16 mouse cellular contexts compared by ENCODE assay signal in the genomic region with DNA sequence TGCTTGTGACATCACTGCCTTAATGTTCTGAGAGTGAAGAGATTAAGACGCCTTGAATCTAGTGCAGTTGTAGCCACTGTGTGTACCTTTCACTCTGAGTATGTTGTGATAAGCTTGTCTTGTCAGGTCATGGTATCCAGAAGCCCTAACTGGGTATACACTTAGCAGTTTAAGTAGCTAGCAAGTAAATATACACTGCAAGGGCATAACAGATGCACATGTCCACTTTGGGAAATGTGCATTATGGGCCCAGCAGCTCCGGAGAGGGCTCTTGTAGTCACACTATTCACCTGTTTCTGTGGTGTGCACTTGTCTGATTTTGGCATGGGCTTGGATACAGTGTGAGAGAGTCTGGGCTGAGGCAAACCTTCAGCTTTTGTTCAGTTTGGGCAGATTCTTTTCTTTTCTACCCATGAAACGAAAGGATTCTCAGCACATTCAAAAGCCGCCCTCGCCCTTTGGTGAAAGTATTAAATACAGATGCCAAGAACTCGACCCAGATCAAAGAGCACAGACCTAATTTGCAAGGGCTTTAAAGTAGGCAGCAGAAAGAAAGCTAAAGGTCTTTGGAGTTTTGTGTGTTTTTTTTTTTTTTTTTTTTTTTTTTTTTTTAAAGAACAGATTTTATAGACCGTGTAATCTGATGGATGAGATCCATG.
A peak's percentile ranks its signal among the peaks of the same experiment; 100 is the strongest.
DNase-seq lines count a peak whose midpoint lies in the region; ATAC-seq and TF ChIP-seq lines count a peak whose summit lies in the region.
"Had no signal": no experiment of that assay in that cellular context is flagged by ENCODE, and none has a peak within 500 bp of the region (broad histone marks: within the 10 kb centered on the region; RNA-seq: fewer than 3 reads in every experiment).

No protein-coding gene starts in this region.

- H3K36me3 ChIP-seq in forebrain, embryonic 14.5 days (ENCODE audit: control insufficient read depth, insufficient read depth, low read length), result no peaks in the 10 kb centered on the region
- no peaks in the 10 kb centered on the region for H3K36me3 ChIP-seq in forebrain, postnatal 0 days (ENCODE audit: insufficient read depth)
- no peaks in the 10 kb centered on the region for H3K36me3 ChIP-seq in midbrain, embryonic 10.5 days
- no peaks in the 10 kb centered on the region for H3K36me3 ChIP-seq in midbrain, postnatal 0 days (ENCODE audit: insufficient read depth, low read length)
- H3K36me3 ChIP-seq in midbrain, embryonic 11.5 days (ENCODE audit: control insufficient read depth, insufficient read depth, low read length), result no peaks in the 10 kb centered on the region
- H3K36me3 ChIP-seq: limb, embryonic 12.5 days; liver, embryonic 12.5 days had no signal

- 18% methylated on average over 7 of the region's 7 CpGs for WGBS in forebrain, embryonic 14.5 days
- 26% methylated on average over 7 of the region's 7 CpGs for WGBS in forebrain, postnatal 0 days
- 48% methylated on average over 7 of the region's 7 CpGs for WGBS in midbrain, embryonic 10.5 days
- WGBS in midbrain, postnatal 0 days, result 26% methylated on average over 7 of the region's 7 CpGs
- WGBS in midbrain, embryonic 11.5 days, result 30% methylated on average over 7 of the region's 7 CpGs

- no peak for ATAC-seq in forebrain, embryonic 14.5 days
- no peak for ATAC-seq in forebrain, postnatal 0 days
- ATAC-seq in midbrain, postnatal 0 days (ENCODE audit: low FRiP score), result no peak
- ATAC-seq in midbrain, embryonic 11.5 days (ENCODE audit: low FRiP score), result peak; percentile 16; the same call in 1 of the 2 replicates
- ATAC-seq: liver, embryonic 12.5 days had no signal

- peaks cover 3% of the 10 kb centered on the region; the same call in 1 of the 2 replicates for H3K4me1 ChIP-seq in forebrain, embryonic 14.5 days (ENCODE audit: control insufficient read depth, insufficient read depth, low read length)
- no peaks in the 10 kb centered on the region for H3K4me1 ChIP-seq in forebrain, postnatal 0 days (ENCODE audit: insufficient read depth)
- H3K4me1 ChIP-seq in midbrain, embryonic 10.5 days, result peaks cover 17% of the 10 kb centered on the region
- H3K4me1 ChIP-seq in midbrain, postnatal 0 days (ENCODE audit: insufficient read depth, low read length), result no peaks in the 10 kb centered on the region
- H3K4me1 ChIP-seq in midbrain, embryonic 11.5 days (ENCODE audit: control insufficient read depth, insufficient read depth, low read length), result peaks cover 6% of the 10 kb centered on the region
- H3K4me1 ChIP-seq: limb, embryonic 12.5 days; liver, embryonic 12.5 days had no signal

- no peak overlapping the region for H3K9ac ChIP-seq in forebrain, embryonic 14.5 days (ENCODE audit: low read length)
- H3K9ac ChIP-seq in forebrain, postnatal 0 days, result no peak overlapping the region
- no peak overlapping the region for H3K9ac ChIP-seq in midbrain, postnatal 0 days (replicated peaks; ENCODE audit: low read length, poor library complexity, severe bottlenecking)
- no peak overlapping the region for H3K9ac ChIP-seq in midbrain, embryonic 11.5 days (ENCODE audit: low read length)
- H3K9ac ChIP-seq: limb, embryonic 12.5 days; liver, embryonic 12.5 days had no signal

- DNase-seq in forebrain, embryonic 14.5 days (ENCODE audit: low spot score), result peak; percentile 59
- no peak for DNase-seq in forebrain, postnatal 0 days
- no peak for DNase-seq in midbrain, embryonic 10.5 days (ENCODE audit: low spot score)
- no peak for DNase-seq in midbrain, postnatal 0 days (ENCODE audit: low spot score)
- peak; percentile 84 for DNase-seq in midbrain, embryonic 11.5 days (ENCODE audit: low spot score, missing footprints)
- no peak for DNase-seq in left cerebral cortex, postnatal 10 days (ENCODE audit: extremely low spot score in 1 of 2, low spot score in 2 of 2)
- no peak for DNase-seq in gastrocnemius, postnatal 10 days
- DNase-seq: B cell, adult 2 months; cerebellum, adult 2 months; cerebellum, postnatal 36 days; kidney, postnatal 4 days; lung, adult 2 months; right cerebral cortex, postnatal 4 days; thymus, adult 2 months had no signal

- no peak overlapping the region for H3K4me3 ChIP-seq in forebrain, embryonic 14.5 days (ENCODE audit: low read depth, low read length)
- H3K4me3 ChIP-seq in forebrain, postnatal 0 days (ENCODE audit: low read depth, low read length), result no peak overlapping the region
- no peak overlapping the region for H3K4me3 ChIP-seq in midbrain, embryonic 10.5 days
- H3K4me3 ChIP-seq in midbrain, postnatal 0 days (ENCODE audit: low read depth, low read length), result no peak overlapping the region
- H3K4me3 ChIP-seq in midbrain, embryonic 11.5 days (ENCODE audit: low read depth, low read length), result no peak overlapping the region
- H3K4me3 ChIP-seq: limb, embryonic 12.5 days; liver, embryonic 12.5 days had no signal

- intact Hi-C loops in left cerebral cortex, postnatal 10 days (cut with DNase I), result no loop called here

- no peaks in the 10 kb centered on the region for H3K27me3 ChIP-seq in forebrain, embryonic 14.5 days (replicated peaks; ENCODE audit: control insufficient read depth, insufficient read depth, low read length)
- no peaks in the 10 kb centered on the region for H3K27me3 ChIP-seq in forebrain, postnatal 0 days (ENCODE audit: insufficient read depth, low read length)
- no peaks in the 10 kb centered on the region for H3K27me3 ChIP-seq in midbrain, embryonic 10.5 days (ENCODE audit: low read depth, poor library complexity, severe bottlenecking)
- H3K27me3 ChIP-seq in midbrain, postnatal 0 days (ENCODE audit: insufficient read depth, low read length), result no peaks in the 10 kb centered on the region
- no peaks in the 10 kb centered on the region for H3K27me3 ChIP-seq in midbrain, embryonic 11.5 days (ENCODE audit: control insufficient read depth, insufficient read depth, low read length)
- H3K27me3 ChIP-seq: limb, embryonic 12.5 days; liver, embryonic 12.5 days had no signal

- peak overlapping the region; percentile 27; the same call in 1 of the 2 replicates for H3K27ac ChIP-seq in forebrain, embryonic 14.5 days (ENCODE audit: low read depth, low read length)
- H3K27ac ChIP-seq in forebrain, postnatal 0 days (ENCODE audit: low read depth, low read length), result no peak overlapping the region
- peak overlapping the region; percentile 52 for H3K27ac ChIP-seq in midbrain, embryonic 10.5 days (replicated peaks)
- H3K27ac ChIP-seq in midbrain, postnatal 0 days (ENCODE audit: low read depth, low read length), result no peak overlapping the region
- no peak overlapping the region for H3K27ac ChIP-seq in midbrain, embryonic 11.5 days (ENCODE audit: low read depth, low read length)
- H3K27ac ChIP-seq: limb, embryonic 12.5 days; liver, embryonic 12.5 days had no signal

- no peak overlapping the region for H3K4me2 ChIP-seq in forebrain, embryonic 14.5 days (ENCODE audit: low read length)
- H3K4me2 ChIP-seq in forebrain, postnatal 0 days (ENCODE audit: low read depth), result no peak overlapping the region
- H3K4me2 ChIP-seq in midbrain, postnatal 0 days (ENCODE audit: low read depth, low read length, poor library complexity, severe bottlenecking), result no peak overlapping the region
- no peak overlapping the region for H3K4me2 ChIP-seq in midbrain, embryonic 11.5 days
- H3K4me2 ChIP-seq: limb, embryonic 12.5 days; liver, embryonic 12.5 days had no signal

- TF ChIP-seq CTCF in forebrain, postnatal 0 days (IDR thresholded peaks at IDR 0.05; ENCODE audit: low read depth), result no peak
- no peak for TF ChIP-seq CTCF in midbrain, postnatal 0 days (IDR thresholded peaks at IDR 0.05)

- no peaks in the 10 kb centered on the region for H3K9me3 ChIP-seq in forebrain, embryonic 14.5 days (replicated peaks; ENCODE audit: control insufficient read depth, low read length)
- H3K9me3 ChIP-seq in forebrain, postnatal 0 days (ENCODE audit: low read length), result no peaks in the 10 kb centered on the region
- no peaks in the 10 kb centered on the region for H3K9me3 ChIP-seq in midbrain, embryonic 10.5 days (replicated peaks)
- no peaks in the 10 kb centered on the region for H3K9me3 ChIP-seq in midbrain, postnatal 0 days (ENCODE audit: low read length)
- no peaks in the 10 kb centered on the region for H3K9me3 ChIP-seq in midbrain, embryonic 11.5 days (ENCODE audit: control insufficient read depth, low read length)
- H3K9me3 ChIP-seq: limb, embryonic 12.5 days; liver, embryonic 12.5 days had no signal

Comparison
In these comparisons a context has a peak if more than half of its experiments do, and no peak if none do; other contexts are left out.
1. DNase-seq: peak in forebrain, embryonic 14.5 days (single experiment) and midbrain, embryonic 11.5 days (single experiment); none in forebrain, postnatal 0 days (single experiment), midbrain, embryonic 10.5 days (single experiment), midbrain, postnatal 0 days (single experiment), left cerebral cortex, postnatal 10 days (0 of 2) and gastrocnemius, postnatal 10 days (single experiment).
2. H3K27ac ChIP-seq: peak in forebrain, embryonic 14.5 days (single experiment) and midbrain, embryonic 10.5 days (single experiment); none in forebrain, postnatal 0 days (single experiment), midbrain, postnatal 0 days (single experiment) and midbrain, embryonic 11.5 days (single experiment).